Mouse (Mus musculus) kidney, adult 2 months (tissue): Measurements from ENCODE around the gene Col4a1. TPM values are rescaled to one million over a fixed set of nuclear protein-coding genes. Genes with fewer than 3 reads are reported as not detected.

Experiments
- DNase-seq: peaks from one replicate; pipeline ENCODE4 v3.0.0; 2021
- H3K27ac ChIP-seq: fragments of 200-500 bp; 2 replicates; pipeline ENCODE4 v1.5.1; 2012; ENCODE audit warnings: low read depth, low read length, control low read depth, inconsistent platforms; ENCODE audit not compliant: insufficient read depth
- H3K27me3 ChIP-seq: fragments of 200-500 bp; replicated peaks from 2 replicates; pipeline ENCODE4 v1.6.1; 2012; ENCODE audit warnings: mild to moderate bottlenecking, moderate library complexity, low read length, inconsistent platforms; ENCODE audit not compliant: control insufficient read depth, insufficient read depth
- H3K36me3 ChIP-seq: fragments of 200-500 bp; 2 replicates; pipeline ENCODE4 v1.6.1; 2012; ENCODE audit warnings: mild to moderate bottlenecking, moderate library complexity, low read length, inconsistent platforms; ENCODE audit not compliant: control insufficient read depth, insufficient read depth
- H3K4me1 ChIP-seq: fragments of 200-500 bp; 2 replicates; pipeline ENCODE4 v1.6.1; 2011; ENCODE audit warnings: low read length; ENCODE audit not compliant: control insufficient read depth, insufficient read depth
- H3K4me3 ChIP-seq: fragments of 200-500 bp; 2 replicates; pipeline ENCODE4 v1.5.1; 2011; ENCODE audit warnings: mild to moderate bottlenecking, low read depth, low read length, control low read depth; ENCODE audit not compliant: insufficient read depth
- CTCF ChIP-seq: fragments of 200-500 bp; conservative IDR thresholded peaks from 2 replicates; pipeline ENCODE4 v1.5.1; 2011; ENCODE audit warnings: low read depth, mild to moderate bottlenecking, control low read depth, low read length, moderate library complexity, mixed read lengths; ENCODE audit not compliant: insufficient read depth, insufficient read length
- POLR2A ChIP-seq: fragments of 200-500 bp; IDR thresholded peaks from one replicate; pipeline ENCODE4 v1.6.1; 2011; ENCODE audit warnings: low read depth, low read length, control low read depth
- WGBS: fragments of 180-500 bp; shearing (Covaris S2); methylation state at CpG from one replicate; pipeline ENCODE4 v1.1.7; 2018; 5-methylcytosine and 5-hydroxymethylcytosine counted together
- polyA plus RNA-seq: library from polyadenylated mRNA; depleted of rRNA; stranded (reverse); fragments of >200 nt; gene quantifications from 2 replicates; pipeline ENCODE4 v1.2.3, GENCODE M21; 2012

Col4a1 gene
- polyA plus RNA-seq, 1 experiment: 216 TPM

- 98% methylated on average over 2 of the region's 2 CpGs for WGBS
- H3K4me3 ChIP-seq: no peak overlapping the region
- H3K27ac ChIP-seq: no peak overlapping the region
- H3K36me3 ChIP-seq: no peaks in the 10 kb centered on the region
- no peaks in the 10 kb centered on the region for H3K4me1 ChIP-seq
- TF ChIP-seq POLR2A: no peak
- TF ChIP-seq CTCF: no peak
- no peak for DNase-seq
- H3K27me3 ChIP-seq: no peaks in the 10 kb centered on the region
These were observed 127.0 kb downstream of the Col4a1 start for GRCm38 (mm10) chr8:11185672-11186071.

GRCm38 (mm10) chr8:11183611-11184031 lies 129.0 kb downstream of the Col4a1 start:
- WGBS: 34% methylated on average over 9 of the region's 9 CpGs
- Histone ChIP-seq H3K4me3 (no peak overlapping the region), H3K4me1 (no peaks in the 10 kb centered on the region), H3K36me3 (no peaks in the 10 kb centered on the region), H3K27me3 (no peaks in the 10 kb centered on the region), H3K27ac (no peak overlapping the region)
- TF ChIP-seq CTCF (no peak), POLR2A (no peak)
- peak; percentile 34 for DNase-seq

- Histone ChIP-seq H3K27ac (no peak overlapping the region), H3K4me3 (no peak overlapping the region), H3K4me1 (no peaks in the 10 kb centered on the region), H3K36me3 (no peaks in the 10 kb centered on the region), H3K27me3 (no peaks in the 10 kb centered on the region)
- DNase-seq: peak; percentile 53
- TF ChIP-seq CTCF: no peak
- TF ChIP-seq POLR2A: no peak
- WGBS: 59% methylated on average over 12 of the region's 12 CpGs
These were observed 130.0 kb downstream of the Col4a1 start for GRCm38 (mm10) chr8:11182606-11183005.

- Histone ChIP-seq H3K27ac (no peak overlapping the region), H3K4me3 (no peak overlapping the region), H3K4me1 (no peaks in the 10 kb centered on the region), H3K27me3 (no peaks in the 10 kb centered on the region), H3K36me3 (no peaks in the 10 kb centered on the region)
- TF ChIP-seq POLR2A: no peak
- no peak for TF ChIP-seq CTCF
- no peak for DNase-seq
- WGBS: 30% methylated on average over 4 of the region's 4 CpGs
These were observed 130.5 kb downstream of the Col4a1 start for GRCm38 (mm10) chr8:11182148-11182484.

- WGBS: 79% methylated on average over 11 of the region's 11 CpGs
- Histone ChIP-seq H3K27ac (no peak overlapping the region), H3K4me3 (no peak overlapping the region), H3K4me1 (no peaks in the 10 kb centered on the region), H3K36me3 (no peaks in the 10 kb centered on the region), H3K27me3 (no peaks in the 10 kb centered on the region)
- TF ChIP-seq CTCF: no peak
- no peak for TF ChIP-seq POLR2A
- DNase-seq: no peak
These were observed 131.0 kb downstream of the Col4a1 start for GRCm38 (mm10) chr8:11181420-11182147.

- Histone ChIP-seq H3K27me3 (no peaks in the 10 kb centered on the region), H3K27ac (no peak overlapping the region), H3K36me3 (no peaks in the 10 kb centered on the region), H3K4me3 (no peak overlapping the region), H3K4me1 (no peaks in the 10 kb centered on the region)
- WGBS: 74% methylated on average over 3 of the region's 3 CpGs
- TF ChIP-seq CTCF (no peak), POLR2A (no peak)
- DNase-seq: no peak
These were observed 132.8 kb downstream of the Col4a1 start for GRCm38 (mm10) chr8:11179869-11180268.

GRCm38 (mm10) chr8:11176393-11176792 lies 136.2 kb downstream of the Col4a1 start:
- H3K27ac ChIP-seq: no peak overlapping the region
- DNase-seq: no peak

More at GRCm38 (mm10) chr8:11176393-11176792, 136.2 kb downstream of the Col4a1 start:
- Histone ChIP-seq H3K27me3 (no peaks in the 10 kb centered on the region), H3K4me3 (no peak overlapping the region), H3K36me3 (no peaks in the 10 kb centered on the region), H3K4me1 (peaks cover 7% of the 10 kb centered on the region; the same call in 1 of the 2 replicates)
- TF ChIP-seq POLR2A: no peak
- no peak for TF ChIP-seq CTCF
- WGBS: 71% methylated on average over 7 of the region's 7 CpGs
